Comparison of ENCODE assay signal across 12 mouse cellular contexts in genomic region chr12:99992362-99992862, GRCm38 (mm10).
"Had no signal": no experiment of that assay in that cellular context is flagged by ENCODE, and none has a peak within 500 bp of the region (broad histone marks: within the 10 kb centered on the region; RNA-seq: fewer than 3 reads in every experiment).

No protein-coding gene starts in this region.

- H3K4me1 ChIP-seq: lung, embryonic 15.5 days; midbrain, embryonic 13.5 days; midbrain, embryonic 15.5 days; neural tube, embryonic 12.5 days had no signal

- H3K9ac ChIP-seq: lung, embryonic 15.5 days; midbrain, embryonic 13.5 days; midbrain, embryonic 15.5 days; neural tube, embryonic 12.5 days had no signal

- H3K4me3 ChIP-seq: lung, embryonic 15.5 days; megakaryocyte, embryonic 14.5 days; midbrain, embryonic 13.5 days; midbrain, embryonic 15.5 days; neural tube, embryonic 12.5 days had no signal

- H3K27me3 ChIP-seq: lung, embryonic 15.5 days; midbrain, embryonic 13.5 days; midbrain, embryonic 15.5 days; neural tube, embryonic 12.5 days had no signal

- H3K36me3 ChIP-seq: lung, embryonic 15.5 days; midbrain, embryonic 13.5 days; midbrain, embryonic 15.5 days; neural tube, embryonic 12.5 days had no signal

- H3K27ac ChIP-seq: lung, embryonic 15.5 days; midbrain, embryonic 13.5 days; midbrain, embryonic 15.5 days; neural tube, embryonic 12.5 days had no signal

- DNase-seq: lung, adult 2 months; lung, postnatal 14 days; lung, postnatal 36 days; right cerebral cortex, postnatal 14 days; thymus, adult 18-20 months; thymus, postnatal 14 days; thymus, postnatal 36 days had no signal
